Mouse (Mus musculus): ENCODE results near the gene Fam166b.

DNA sequence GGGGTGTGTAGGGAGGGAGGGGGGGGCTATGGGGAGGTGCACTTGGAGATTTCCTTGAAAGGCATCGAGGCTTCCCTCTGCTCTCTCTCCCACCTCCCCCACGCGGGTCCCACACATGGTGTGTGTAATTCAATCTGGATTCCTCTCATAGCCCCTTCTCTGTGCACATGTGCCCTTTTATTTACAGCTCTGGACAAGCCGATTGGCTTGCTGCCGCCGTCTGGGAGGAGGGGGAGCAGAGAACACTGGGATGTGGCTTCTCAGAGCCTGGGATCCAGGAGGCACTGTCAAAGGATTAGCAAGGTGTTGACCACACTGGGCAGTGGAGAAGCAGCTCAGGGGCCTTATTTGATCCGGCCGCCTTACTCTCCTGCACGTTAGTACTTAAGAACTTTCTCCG is 28.0 kb downstream of the Fam166b start:
- TF ChIP-seq POLR2A (IDR thresholded peaks at IDR 0.05; ENCODE audit: control insufficient read depth, low read depth, low read length) (no peak), CTCF (IDR thresholded peaks at IDR 0.05; ENCODE audit: control insufficient read depth, insufficient read depth, insufficient replicate concordance, low read depth, low read length) (no peak)
